Mouse (Mus musculus) stomach, adult 2 months (tissue): ENCODE data around the gene Fam171b. TPM values are rescaled to one million over a fixed set of nuclear protein-coding genes. Genes with fewer than 3 reads are reported as not detected.

Experiments
- polyA plus RNA-seq: library from polyadenylated mRNA; depleted of rRNA; stranded (reverse); fragments of >200 nt; gene quantifications from 2 replicates; pipeline ENCODE4 v1.2.3, GENCODE M21; 2012; rRNA removed

Fam171b gene
- 0.27 and 0.35 TPM in 2 replicates for polyA plus RNA-seq

DNA sequence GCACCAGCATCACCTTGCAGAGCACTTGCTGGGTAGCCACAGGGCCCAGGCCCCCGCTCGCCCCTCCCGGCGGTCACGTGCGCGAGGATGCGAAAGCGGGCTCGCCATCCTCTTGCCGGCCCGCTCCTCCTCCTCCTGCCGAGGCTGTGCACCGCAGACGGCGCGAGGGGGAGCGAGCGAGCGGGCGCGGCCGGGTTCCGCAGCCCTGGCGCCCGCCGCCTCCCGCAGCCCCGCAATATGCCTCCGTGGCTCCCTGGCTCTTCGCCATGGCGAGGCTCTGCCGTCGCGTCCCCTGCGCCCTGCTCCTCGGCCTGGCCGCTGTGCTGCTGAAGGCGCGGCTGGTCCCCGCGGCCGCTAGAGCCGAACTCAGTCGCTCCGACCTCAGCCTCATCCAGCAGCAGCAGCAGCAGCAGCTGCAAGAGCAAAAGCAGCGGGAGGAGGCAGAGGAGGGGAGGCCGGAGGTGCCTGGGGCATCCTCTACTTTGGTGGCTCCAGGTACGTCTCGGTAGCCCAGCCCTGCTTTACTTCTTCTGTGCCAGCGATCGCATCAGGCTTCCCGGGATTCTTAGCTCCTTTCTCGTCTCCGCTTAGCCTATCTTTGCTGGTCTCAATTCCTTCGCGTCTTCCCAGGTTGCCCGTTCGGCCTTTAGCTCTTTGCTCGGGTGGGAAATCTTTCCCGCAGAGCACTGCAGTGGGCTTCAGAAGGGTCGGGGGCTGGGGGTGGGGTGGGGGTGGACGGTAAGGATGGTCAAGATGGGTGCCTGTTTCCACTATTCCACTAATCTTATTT, at the start of gene Fam171b:
Gene Fam171b, plus strand, starts transcription at position 154 of the 790 bp plus-strand sequence.

Other genes starting within 250 kb of the Fam171b start
- 2.0 and 2.4 TPM in 2 replicates for gene Zc3h15, start 168.2 kb upstream of the Fam171b start, polyA plus RNA-seq
- gene Itgav, start 88.2 kb upstream of the Fam171b start, polyA plus RNA-seq: 33.2 and 36.1 TPM in 2 replicates
- gene Zswim2, start 128.6 kb downstream of the Fam171b start, polyA plus RNA-seq: not detected in 2 replicates
- not detected in 2 replicates for gene Gm13698, start 143.1 kb downstream of the Fam171b start, polyA plus RNA-seq
- not detected in 2 replicates for gene Gm13693, start 148.9 kb downstream of the Fam171b start, polyA plus RNA-seq
- not detected in 2 replicates for gene Gm13695, start 154.7 kb downstream of the Fam171b start, polyA plus RNA-seq
- gene Gm13696, start 160.5 kb downstream of the Fam171b start, polyA plus RNA-seq: not detected in 2 replicates
- not detected in 2 replicates for gene Gm13694, start 166.3 kb downstream of the Fam171b start, polyA plus RNA-seq
- not detected in 2 replicates for gene Gm13697, start 172.1 kb downstream of the Fam171b start, polyA plus RNA-seq
- gene Gm13691, start 177.9 kb downstream of the Fam171b start, polyA plus RNA-seq: not detected in 2 replicates